Mouse (Mus musculus) kidney, postnatal 0 days (tissue): Measurements from ENCODE around the gene Irgc1. TPM values are rescaled to one million over a fixed set of nuclear protein-coding genes. Genes with fewer than 3 reads are reported as not detected.

Experiments
- ATAC-seq: fragments of 200-750 bp; cut with Nextera tagmentation; replicated peaks from 2 replicates; pipeline ENCODE4 v1.8.0; 2017; ENCODE audit warnings: low read depth, moderate number of reproducible peaks, moderate TSS enrichment, moderate library complexity; ENCODE audit not compliant: low FRiP score
- DNase-seq: peaks from one replicate; pipeline ENCODE4 v3.0.0-alpha.2; 2016; ENCODE audit warnings: low spot score
- H3K27ac ChIP-seq: fragments of 300-500 bp; sonication (generic); 2 replicates; pipeline ENCODE4 v1.5.1; 2014; ENCODE audit warnings: mild to moderate bottlenecking
- H3K27me3 ChIP-seq: fragments of 300-500 bp; sonication (generic); 2 replicates; pipeline ENCODE4 v1.6.1; 2014; ENCODE audit warnings: low read length, mixed read lengths; ENCODE audit not compliant: insufficient read depth
- H3K36me3 ChIP-seq: fragments of 300-500 bp; sonication (generic); 2 replicates; pipeline ENCODE4 v1.6.1; 2014; ENCODE audit warnings: low read length, mixed read lengths; ENCODE audit not compliant: insufficient read depth
- H3K4me1 ChIP-seq: fragments of 300-500 bp; sonication (generic); replicated peaks from 2 replicates; pipeline ENCODE4 v1.6.1; 2014; ENCODE audit warnings: antibody characterized with exemption, low read length, mixed read lengths; ENCODE audit not compliant: insufficient read depth
- H3K4me2 ChIP-seq: fragments of 300-500 bp; sonication (generic); 2 replicates; pipeline ENCODE4 v1.6.1; 2014; ENCODE audit warnings: mild to moderate bottlenecking, low read length, moderate library complexity, mixed read lengths
- H3K4me3 ChIP-seq: fragments of 300-500 bp; sonication (generic); replicated peaks from 2 replicates; pipeline ENCODE4 v1.5.1; 2014; ENCODE audit warnings: low read depth, low read length
- H3K9ac ChIP-seq: fragments of 300-500 bp; sonication (generic); 2 replicates; pipeline ENCODE4 v1.6.1; 2014; ENCODE audit warnings: low read depth, low read length
- H3K9me3 ChIP-seq: fragments of 300-500 bp; sonication (generic); replicated peaks from 2 replicates; pipeline ENCODE4 v1.6.1; 2016; ENCODE audit warnings: low read length, inconsistent platforms, mixed read lengths
- CTCF ChIP-seq: IDR thresholded peaks from 2 replicates; pipeline ENCODE4 v1.5.1; 2016; ENCODE audit warnings: antibody characterized with exemption, low read depth, mild to moderate bottlenecking, moderate library complexity
- WGBS: fragments of 180-500 bp; shearing (Covaris S2); extraction: QIAGEN DNeasy Blood & Tissue Kit; methylation state at CpG from one replicate; pipeline ENCODE4 v1.1.7; 2014; 5-methylcytosine and 5-hydroxymethylcytosine counted together
- polyA plus RNA-seq: library from polyadenylated mRNA; unstranded; fragments of >200 nt; fragmentation: Nextera tagmentation; extraction: Ambion mirVana; gene quantifications from 2 replicates; pipeline ENCODE4 v1.2.1, GENCODE M21; 2015

Gene Irgc1
- polyA plus RNA-seq, 1 experiment from 2014 or later, result not detected

DNA sequence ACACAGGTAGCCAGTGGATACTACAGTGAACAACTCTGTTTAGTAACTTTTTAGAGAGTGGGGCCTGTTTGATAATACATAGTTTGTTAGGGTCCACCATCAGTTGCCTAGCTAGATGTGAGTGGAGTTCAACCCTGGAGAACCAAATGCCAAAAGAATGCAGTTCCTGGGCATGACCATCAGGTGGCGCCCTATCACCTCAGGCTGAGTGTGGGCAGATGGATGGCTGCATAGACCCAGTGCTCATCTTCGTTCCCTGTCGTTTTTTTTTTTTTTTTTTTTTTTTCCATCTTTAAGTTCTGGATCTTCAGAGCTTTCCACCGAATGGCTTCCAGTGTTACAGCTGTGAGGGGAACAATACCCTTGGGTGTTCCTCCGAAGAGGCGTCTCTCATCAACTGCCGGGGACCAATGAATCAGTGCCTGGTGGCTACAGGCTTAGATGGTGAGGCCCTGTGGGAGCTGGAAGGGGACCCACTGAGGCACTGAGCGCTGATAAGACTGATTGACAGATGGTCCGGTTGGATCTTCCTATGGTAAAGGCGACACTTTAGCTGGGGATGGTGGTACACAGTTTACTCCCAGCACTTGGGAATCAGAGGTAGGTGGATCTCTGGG lies 21.9 kb upstream of the Irgc1 start:
- Histone ChIP-seq H3K4me2 (no peak overlapping the region), H3K36me3 (0 out of 2 replicates have a peak, but pooled peaks cover 3% of the 10 kb centered on the region), H3K9ac (no peak overlapping the region), H3K27me3 (no peaks in the 10 kb centered on the region), H3K9me3 (no peaks in the 10 kb centered on the region), H3K4me3 (no peak overlapping the region), H3K4me1 (no peaks in the 10 kb centered on the region), H3K27ac (no peak overlapping the region)
- ATAC-seq (no peak), DNase-seq (peak; percentile 78)
- WGBS, result 56% methylated on average over 10 of the region's 10 CpGs
- TF ChIP-seq CTCF, result peak; percentile 95

DNA sequence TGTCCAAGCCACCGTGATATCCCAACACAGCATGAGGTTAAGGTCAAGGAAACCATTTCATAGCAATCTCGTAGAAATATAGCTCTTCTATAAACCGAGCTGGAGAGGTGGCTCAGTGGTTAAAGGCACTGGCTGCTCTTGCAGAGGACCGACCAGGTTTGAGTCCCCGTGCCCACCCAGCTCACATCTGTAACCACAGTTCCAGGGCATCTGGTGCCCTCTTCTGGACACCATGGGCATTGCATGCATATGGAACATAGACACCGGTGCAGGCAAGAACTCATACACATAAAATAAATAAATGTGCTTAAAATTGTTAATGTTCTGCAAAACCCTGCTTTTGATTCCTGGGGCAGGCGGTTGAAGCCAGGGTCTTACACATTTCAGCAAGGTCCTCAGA lies 20.8 kb upstream of the Irgc1 start:
- Histone ChIP-seq H3K4me2 (no peak overlapping the region), H3K9ac (no peak overlapping the region), H3K27ac (no peak overlapping the region), H3K27me3 (no peaks in the 10 kb centered on the region), H3K9me3 (no peaks in the 10 kb centered on the region), H3K4me3 (no peak overlapping the region), H3K36me3 (0 out of 2 replicates have a peak, but pooled peaks cover 3% of the 10 kb centered on the region), H3K4me1 (no peaks in the 10 kb centered on the region)
- ATAC-seq (no peak), DNase-seq (no peak)
- 80% methylated on average over 7 of the region's 7 CpGs for WGBS
- TF ChIP-seq CTCF, result peak; percentile 71

DNA sequence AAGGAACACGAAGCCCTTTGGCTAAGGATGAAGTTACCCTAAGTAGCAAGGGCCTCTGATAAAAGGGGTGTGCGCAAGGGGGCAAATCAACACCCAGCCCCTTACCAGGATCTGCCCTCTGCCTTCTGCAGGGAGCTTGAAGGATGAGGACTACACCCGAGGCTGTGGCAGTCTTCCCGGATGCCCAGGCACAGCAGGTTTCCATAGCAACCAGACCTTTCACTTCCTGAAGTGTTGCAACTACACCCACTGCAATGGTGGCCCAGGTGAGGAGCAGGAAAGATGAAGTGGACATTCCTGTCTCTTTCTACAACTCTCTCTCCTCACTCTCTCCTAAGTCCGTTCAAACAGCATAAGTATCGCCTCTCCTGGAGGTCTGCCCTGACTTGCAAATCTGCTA lies 20.3 kb upstream of the Irgc1 start:
- WGBS, result 81% methylated on average over 6 of the region's 6 CpGs
- DNase-seq, result no peak

DNA sequence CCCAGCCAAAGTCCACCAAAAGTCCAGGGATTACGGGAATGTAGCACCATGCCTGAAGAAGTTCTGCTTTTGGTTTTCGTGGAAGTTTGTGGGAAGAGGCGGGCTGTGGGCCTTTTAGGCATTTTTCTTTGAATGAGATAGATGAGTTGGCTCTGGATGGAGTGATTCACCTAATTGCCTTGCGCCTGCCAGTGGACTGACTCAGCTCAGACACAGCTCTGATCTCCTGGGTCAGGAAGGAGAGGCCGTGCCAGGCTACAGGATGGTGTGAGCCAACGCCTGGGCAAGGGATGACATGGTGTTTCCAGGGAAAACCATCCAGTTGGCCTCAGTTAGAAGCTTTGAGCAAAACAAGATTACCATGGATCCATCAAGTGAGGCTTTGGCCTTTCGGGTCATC lies 18.3 kb upstream of the Irgc1 start:
- H3K27ac ChIP-seq, result no peak overlapping the region
- no peak overlapping the region for H3K4me3 ChIP-seq
- no peak overlapping the region for H3K4me2 ChIP-seq
- H3K9ac ChIP-seq, result no peak overlapping the region
- no peaks in the 10 kb centered on the region for H3K4me1 ChIP-seq
- WGBS, result 94% methylated on average over 7 of the region's 7 CpGs
- 0 out of 2 replicates have a peak, but pooled peaks cover 3% of the 10 kb centered on the region for H3K36me3 ChIP-seq
- ATAC-seq, result no peak
- DNase-seq, result no peak
- no peaks in the 10 kb centered on the region for H3K9me3 ChIP-seq
- no peaks in the 10 kb centered on the region for H3K27me3 ChIP-seq
- no peak for TF ChIP-seq CTCF

More for the DNA sequence above, 20.3 kb upstream of the Irgc1 start:
- no peak overlapping the region for H3K4me3 ChIP-seq
- no peak overlapping the region for H3K4me2 ChIP-seq
- 0 out of 2 replicates have a peak, but pooled peaks cover 3% of the 10 kb centered on the region for H3K36me3 ChIP-seq
- no peaks in the 10 kb centered on the region for H3K4me1 ChIP-seq
- no peaks in the 10 kb centered on the region for H3K9me3 ChIP-seq
- TF ChIP-seq CTCF, result no peak
- H3K9ac ChIP-seq, result no peak overlapping the region
- no peak overlapping the region for H3K27ac ChIP-seq
- no peaks in the 10 kb centered on the region for H3K27me3 ChIP-seq
- no peak for ATAC-seq

DNA sequence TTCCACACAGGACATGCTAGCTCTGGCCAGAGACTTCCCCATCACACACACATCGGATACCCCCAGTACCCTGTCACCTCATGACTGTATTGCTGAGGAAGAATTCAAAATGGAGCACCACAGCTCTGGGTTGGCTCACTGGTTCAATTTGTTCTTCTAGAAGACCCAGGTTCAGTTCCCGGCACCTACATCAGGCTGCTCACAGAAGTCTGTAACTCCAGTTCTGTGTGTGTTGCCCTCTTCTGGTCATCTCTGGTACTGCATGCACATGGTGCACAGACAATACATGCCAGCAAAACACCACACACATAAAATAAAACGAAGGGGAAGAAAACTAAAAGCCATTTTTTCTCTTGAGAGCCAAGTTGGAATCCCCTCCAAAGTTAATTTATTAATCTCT lies 17.0 kb upstream of the Irgc1 start:
- H3K36me3 ChIP-seq, result 0 out of 2 replicates have a peak, but pooled peaks cover 3% of the 10 kb centered on the region
- H3K9ac ChIP-seq, result no peak overlapping the region
- H3K9me3 ChIP-seq, result no peaks in the 10 kb centered on the region
- TF ChIP-seq CTCF, result peak; percentile 62
- H3K27ac ChIP-seq, result no peak overlapping the region
- H3K4me2 ChIP-seq, result no peak overlapping the region
- H3K27me3 ChIP-seq, result no peaks in the 10 kb centered on the region
- 87% methylated on average over 3 of the region's 3 CpGs for WGBS
- ATAC-seq (no peak), DNase-seq (no peak)
- H3K4me1 ChIP-seq, result no peaks in the 10 kb centered on the region
- no peak overlapping the region for H3K4me3 ChIP-seq

DNA sequence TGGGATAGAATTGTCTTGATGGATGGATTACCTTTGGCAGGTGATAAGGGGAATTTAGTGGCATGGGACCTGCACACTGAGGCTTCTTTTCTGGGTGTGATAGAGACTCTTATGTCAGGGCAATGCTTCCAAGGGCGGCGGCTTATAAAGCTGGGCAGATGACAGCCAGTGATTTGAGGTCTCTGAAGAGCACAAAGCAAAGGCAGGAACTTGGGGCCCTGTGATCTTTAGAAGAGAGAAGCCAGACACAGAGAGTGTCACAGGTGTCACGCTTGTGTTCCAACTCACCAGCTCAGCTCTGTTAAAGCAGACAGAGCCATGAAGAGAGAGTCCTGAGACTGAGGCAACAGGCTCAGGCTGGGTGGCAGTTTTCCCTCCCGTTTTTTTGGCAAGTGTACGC lies 15.8 kb upstream of the Irgc1 start:
- Histone ChIP-seq H3K27ac (no peak overlapping the region), H3K9me3 (no peaks in the 10 kb centered on the region), H3K9ac (no peak overlapping the region), H3K4me2 (no peak overlapping the region), H3K4me1 (0 out of 2 replicates have a peak, but pooled peaks cover 3% of the 10 kb centered on the region), H3K36me3 (0 out of 2 replicates have a peak, but pooled peaks cover 3% of the 10 kb centered on the region), H3K4me3 (no peak overlapping the region), H3K27me3 (no peaks in the 10 kb centered on the region)
- WGBS, result 78% methylated on average over 5 of the region's 5 CpGs
- DNase-seq, result no peak
- no peak for ATAC-seq
- no peak for TF ChIP-seq CTCF
